Mouse (Mus musculus): Measurements from ENCODE around the gene Met.

Gene Met

GRCm38 (mm10) chr6:17490786-17491185, 27.2 kb downstream of the Met start:
- in situ Hi-C loops (cut with MboI; ENCODE audit: unreplicated experiment in 2 of 2): no loop called here

DNA sequence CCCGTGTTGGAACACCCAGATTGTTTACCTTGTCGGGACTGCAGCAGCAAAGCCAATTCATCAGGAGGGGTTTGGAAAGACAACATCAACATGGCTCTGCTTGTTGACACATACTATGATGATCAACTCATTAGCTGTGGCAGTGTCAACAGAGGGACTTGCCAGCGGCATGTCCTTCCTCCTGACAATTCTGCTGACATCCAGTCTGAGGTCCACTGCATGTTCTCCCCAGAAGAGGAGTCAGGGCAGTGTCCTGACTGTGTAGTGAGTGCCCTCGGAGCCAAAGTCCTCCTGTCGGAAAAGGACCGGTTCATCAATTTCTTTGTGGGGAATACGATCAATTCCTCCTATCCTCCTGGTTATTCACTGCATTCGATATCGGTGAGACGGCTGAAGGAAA, 27.9 kb downstream of the Met start:
- in situ Hi-C loops (cut with MboI; ENCODE audit: unreplicated experiment in 2 of 2): no loop called here

DNA sequence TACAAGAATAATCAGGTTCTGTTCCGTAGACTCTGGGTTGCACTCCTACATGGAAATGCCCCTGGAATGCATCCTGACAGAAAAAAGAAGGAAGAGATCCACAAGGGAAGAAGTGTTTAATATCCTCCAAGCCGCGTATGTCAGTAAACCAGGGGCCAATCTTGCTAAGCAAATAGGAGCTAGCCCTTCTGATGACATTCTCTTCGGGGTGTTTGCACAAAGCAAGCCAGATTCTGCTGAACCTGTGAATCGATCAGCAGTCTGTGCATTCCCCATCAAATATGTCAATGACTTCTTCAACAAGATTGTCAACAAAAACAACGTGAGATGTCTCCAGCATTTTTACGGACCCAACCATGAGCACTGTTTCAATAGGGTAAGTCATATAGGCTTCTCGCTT, 28.5 kb downstream of the Met start:
- in situ Hi-C loops (cut with MboI; ENCODE audit: unreplicated experiment in 2 of 2): no loop called here

DNA sequence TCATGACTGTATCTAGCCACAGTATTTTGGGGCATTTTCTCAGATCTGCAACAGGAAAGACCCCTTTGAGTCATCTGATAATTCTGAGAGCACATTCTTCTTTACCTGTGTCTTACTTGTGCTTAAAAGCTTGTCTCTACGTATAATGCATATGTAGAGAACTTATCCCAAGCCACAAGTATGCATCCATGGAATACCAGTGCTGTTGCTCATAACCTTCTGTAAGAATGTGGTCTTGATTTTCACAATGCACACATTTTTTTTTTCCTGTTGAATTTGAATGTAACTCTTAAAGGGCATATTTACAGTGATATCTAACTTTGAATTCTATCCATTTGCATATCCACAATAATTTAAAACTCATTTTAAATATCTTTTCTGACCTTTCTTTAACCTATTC, 31.8 kb downstream of the Met start:
- in situ Hi-C loops (cut with MboI; ENCODE audit: unreplicated experiment in 2 of 2): no loop called here

DNA sequence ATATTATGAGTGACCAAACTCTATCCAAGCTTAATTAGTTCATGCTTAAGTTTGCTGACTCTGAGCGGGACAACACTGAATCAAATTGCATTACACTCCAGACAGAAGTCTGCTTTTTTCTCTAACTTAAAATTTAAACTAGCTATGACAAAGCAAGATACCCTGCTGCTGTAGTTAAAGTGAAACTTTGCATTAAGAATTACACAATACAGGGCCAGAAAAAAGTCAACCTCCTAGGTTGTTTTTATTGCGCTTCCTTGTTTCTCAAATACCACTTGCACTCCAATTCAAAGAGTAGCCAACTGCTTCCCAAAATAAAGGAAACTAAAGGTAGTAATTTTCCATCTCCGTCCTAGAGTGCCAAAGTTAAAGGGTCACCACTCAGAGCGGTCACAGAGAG, 33.8 kb downstream of the Met start:
- in situ Hi-C loops (cut with MboI; ENCODE audit: unreplicated experiment in 2 of 2): no loop called here

GRCm38 (mm10) chr6:17498801-17499200, 35.2 kb downstream of the Met start:
- in situ Hi-C loops (cut with MboI; ENCODE audit: unreplicated experiment in 2 of 2): no loop called here

GRCm38 (mm10) chr6:17501440-17501839, 37.8 kb downstream of the Met start:
- in situ Hi-C loops (cut with MboI; ENCODE audit: unreplicated experiment in 2 of 2): no loop called here

- in situ Hi-C loops (cut with MboI; ENCODE audit: unreplicated experiment in 2 of 2): no loop called here
Measured at GRCm38 (mm10) chr6:17502311-17502710, 38.7 kb downstream of the Met start.

DNA sequence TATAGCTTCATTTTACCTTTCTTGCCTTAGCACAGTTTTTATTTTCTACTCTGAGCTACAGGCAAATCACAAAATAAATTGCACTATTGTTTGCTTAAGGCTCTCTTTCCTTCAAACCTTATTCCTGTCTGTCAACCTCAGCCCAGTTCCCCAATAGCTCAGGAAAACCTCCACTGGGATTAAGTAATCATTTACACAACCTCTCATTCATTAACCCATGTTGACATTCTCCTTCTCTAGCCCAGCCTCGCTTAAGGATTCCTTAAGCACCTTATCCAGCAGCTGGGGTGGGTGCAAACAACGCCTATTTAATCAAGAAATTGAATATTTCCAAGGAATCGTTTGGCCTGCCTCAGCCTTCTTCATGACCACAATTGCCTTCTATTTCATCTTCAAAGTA, 40.1 kb downstream of the Met start:
- in situ Hi-C loops (cut with MboI; ENCODE audit: unreplicated experiment in 2 of 2): no loop called here

DNA sequence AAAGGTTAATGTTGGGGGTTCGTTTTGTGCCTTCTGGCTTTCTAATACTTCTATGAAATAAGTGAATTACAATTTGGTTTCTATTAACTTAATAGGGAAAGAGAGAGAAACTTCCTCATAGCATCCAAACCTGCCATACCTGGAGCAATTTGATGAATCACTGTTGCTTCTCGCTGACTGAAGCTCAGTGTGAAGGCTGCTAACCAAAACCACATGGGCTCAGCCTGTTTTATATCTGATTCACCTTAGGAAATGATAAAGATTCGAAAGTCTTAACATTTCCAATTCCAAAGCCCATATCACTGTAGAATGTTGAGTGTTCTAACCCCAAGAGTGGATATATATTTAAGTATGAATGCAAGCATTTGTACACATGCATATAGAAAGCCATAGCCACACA, 41.9 kb downstream of the Met start:
- in situ Hi-C loops (cut with MboI; ENCODE audit: unreplicated experiment in 2 of 2): no loop called here

DNA sequence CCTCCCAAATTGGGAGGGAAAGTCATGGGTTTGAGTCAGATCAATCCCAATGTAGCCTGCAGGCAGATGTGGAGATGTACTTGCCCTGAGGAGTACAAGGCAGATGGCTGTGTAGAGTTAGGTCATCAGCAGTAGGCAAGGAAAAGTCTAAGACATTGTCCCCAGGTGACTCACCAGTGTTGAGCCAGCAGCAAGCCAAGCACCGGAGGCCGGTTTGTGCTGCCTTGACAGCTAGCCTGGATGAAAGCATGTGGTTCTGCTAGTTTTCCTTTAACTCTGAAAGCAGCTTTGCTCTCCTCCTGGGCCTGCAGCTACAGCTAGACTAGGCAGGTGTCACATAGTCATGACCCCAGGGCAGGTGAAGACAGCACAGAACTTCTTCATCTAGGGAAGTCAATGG, 43.2 kb downstream of the Met start:
- in situ Hi-C loops (cut with MboI; ENCODE audit: unreplicated experiment in 2 of 2): no loop called here

DNA sequence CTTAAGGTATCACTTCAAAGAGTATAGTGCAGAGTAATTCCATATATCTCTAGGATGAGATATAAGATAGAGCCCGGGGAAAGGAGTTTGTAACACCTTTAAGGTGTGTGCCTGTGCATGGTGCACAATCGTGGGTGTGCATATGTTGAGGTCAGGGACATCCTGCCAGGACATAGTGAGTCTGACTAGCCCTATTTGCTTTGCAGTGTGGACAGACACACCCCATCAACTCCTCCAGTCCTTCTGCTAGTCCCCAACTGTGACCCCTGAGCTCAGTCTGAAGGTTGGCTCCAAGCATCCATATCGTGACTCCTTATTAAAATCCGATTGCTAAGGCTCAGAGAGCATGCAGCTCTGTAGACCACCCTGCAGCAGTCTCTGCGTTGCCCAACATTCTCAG, 44.6 kb downstream of the Met start:
- in situ Hi-C loops (cut with MboI; ENCODE audit: unreplicated experiment in 2 of 2): no loop called here

GRCm38 (mm10) chr6:17508604-17509372, 45.2 kb downstream of the Met start:
- in situ Hi-C loops (cut with MboI; ENCODE audit: unreplicated experiment in 2 of 2): no loop called here

GRCm38 (mm10) chr6:17513381-17513780, 49.8 kb downstream of the Met start:
- in situ Hi-C loops (cut with MboI; ENCODE audit: unreplicated experiment in 2 of 2): no loop called here

DNA sequence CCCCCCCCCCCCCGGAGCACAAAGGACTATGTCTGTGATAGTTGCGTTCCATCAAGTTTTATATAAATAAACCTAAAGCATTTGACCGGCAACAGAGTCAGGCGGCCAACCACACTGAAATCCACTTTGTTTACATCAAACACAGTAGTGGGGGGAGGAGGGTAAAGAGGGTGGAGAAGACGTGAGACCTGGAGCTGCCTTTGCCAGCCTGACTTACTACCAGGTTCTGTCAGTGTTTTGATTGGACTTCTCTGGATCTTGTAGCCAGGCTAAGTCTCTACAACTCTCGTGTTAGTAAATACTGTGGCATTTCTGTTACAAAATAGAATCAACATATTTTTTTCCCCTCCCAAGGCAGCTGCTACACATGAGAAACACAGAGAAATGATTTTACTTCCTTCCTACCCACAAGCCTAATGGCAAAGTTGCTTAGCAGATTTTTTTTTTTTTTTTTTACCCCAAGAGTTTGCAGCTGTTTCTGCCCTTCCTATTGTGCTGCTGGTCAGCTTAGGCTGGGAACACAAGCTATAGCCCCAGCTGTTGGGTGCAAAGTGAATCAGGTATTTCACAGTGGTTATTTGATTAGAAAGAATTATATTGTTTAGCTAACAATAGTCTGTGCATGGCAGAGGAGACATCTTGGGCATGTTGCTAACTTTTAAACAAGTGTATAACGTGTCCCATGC, 52.3 kb downstream of the Met start:
- in situ Hi-C loops (cut with MboI; ENCODE audit: unreplicated experiment in 2 of 2): no loop called here

DNA sequence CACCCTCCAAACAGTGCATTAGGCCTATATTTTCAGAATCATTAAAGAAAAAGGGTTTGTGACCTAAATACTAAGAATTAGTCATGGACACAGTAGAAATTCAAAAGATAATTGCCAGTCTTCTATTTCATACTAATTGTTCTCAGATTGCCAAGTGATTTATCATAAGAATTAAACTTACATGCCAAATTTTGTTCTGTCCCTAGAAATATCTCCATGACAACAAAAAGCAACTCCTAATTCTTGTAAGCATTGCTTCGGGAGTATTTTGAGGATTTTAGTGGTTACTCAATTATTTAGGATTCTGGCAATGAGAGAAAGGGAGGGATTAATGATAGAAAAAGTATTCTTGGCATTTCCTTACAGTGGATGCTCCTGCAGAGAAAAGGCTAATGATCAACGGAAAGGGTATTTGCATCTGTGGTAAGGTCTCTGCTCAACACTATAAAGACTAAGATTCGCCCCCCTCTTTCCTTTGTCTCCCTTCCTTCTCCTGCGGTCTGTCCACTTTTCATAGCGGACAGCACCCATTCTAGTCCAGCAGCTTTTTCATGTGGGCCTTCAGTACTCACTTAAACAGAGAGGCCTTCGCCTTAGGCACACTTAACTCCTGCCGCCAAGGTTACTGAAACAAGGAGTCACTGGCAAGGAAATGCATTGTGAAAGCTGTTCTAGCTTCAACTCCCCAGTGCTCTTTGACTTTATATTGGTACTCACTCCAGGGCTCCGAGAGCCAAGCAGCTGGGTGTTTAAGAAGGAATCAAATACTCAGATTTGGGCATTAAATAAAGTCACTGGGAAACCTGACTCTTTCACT, 58.5 kb downstream of the Met start:
- in situ Hi-C loops (cut with MboI; ENCODE audit: unreplicated experiment in 2 of 2): no loop called here

GRCm38 (mm10) chr6:17522917-17523316, 59.3 kb downstream of the Met start:
- in situ Hi-C loops (cut with MboI; ENCODE audit: unreplicated experiment in 2 of 2): no loop called here

DNA sequence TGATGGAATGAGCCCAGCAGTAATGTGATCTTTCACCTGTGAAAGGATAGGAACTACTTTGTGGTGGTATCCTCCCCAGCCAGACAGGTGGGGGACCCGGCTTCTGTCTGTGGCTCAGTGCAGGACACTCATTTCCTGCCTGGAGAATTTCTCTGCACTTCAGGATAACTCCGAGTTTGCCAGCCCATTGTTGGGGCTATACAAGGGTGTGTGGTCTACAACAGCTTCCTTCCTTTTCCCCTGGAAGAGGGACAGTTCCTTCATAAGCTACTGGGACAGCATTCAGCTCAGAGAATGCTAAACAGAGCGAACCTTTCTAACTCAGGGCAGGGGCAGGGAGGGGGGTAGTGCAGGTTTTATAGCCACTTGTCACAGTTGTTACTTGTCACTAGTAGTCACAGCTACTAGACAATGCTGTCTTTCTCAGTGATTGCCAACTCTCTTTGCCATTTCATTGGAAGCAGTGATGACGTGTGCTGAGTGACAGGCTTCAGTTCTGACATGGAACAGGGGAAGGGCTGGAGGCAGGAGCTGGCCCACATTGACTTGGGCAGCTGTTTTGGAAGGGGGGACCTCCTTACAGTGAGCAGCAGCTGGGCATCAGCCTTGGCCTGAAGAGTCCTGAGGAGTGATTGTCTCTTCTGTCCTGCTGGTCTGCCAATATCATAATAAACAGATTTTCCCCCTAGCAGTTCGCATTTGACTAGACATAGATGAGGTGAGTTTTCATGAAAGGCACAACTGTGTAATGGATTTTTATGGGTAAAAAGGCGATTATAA, 66.1 kb downstream of the Met start:
- in situ Hi-C loops (cut with MboI; ENCODE audit: unreplicated experiment in 2 of 2): no loop called here

- in situ Hi-C loops (cut with MboI; ENCODE audit: unreplicated experiment in 2 of 2): no loop called here
Measured at GRCm38 (mm10) chr6:17541615-17542014, 78.0 kb downstream of the Met start.

DNA sequence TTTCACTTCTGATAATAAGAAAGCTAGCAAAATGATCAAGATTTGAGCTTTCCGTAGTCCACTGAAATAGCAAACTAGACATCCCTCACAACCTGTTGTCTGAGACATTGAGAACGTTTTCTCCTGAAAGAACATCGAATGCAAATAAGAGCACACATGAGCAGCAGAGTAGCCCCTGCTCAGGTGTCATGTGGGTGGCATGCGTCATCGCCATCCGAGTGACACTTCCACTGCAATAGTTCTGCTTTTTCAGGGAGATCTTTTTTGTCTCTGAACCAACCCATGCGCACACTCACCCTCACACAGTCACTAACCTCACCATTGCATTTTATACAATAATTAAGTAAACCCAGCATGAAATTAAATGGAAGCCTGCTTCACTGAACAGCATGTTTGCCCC, 78.8 kb downstream of the Met start:
- in situ Hi-C loops (cut with MboI; ENCODE audit: unreplicated experiment in 2 of 2): no loop called here

DNA sequence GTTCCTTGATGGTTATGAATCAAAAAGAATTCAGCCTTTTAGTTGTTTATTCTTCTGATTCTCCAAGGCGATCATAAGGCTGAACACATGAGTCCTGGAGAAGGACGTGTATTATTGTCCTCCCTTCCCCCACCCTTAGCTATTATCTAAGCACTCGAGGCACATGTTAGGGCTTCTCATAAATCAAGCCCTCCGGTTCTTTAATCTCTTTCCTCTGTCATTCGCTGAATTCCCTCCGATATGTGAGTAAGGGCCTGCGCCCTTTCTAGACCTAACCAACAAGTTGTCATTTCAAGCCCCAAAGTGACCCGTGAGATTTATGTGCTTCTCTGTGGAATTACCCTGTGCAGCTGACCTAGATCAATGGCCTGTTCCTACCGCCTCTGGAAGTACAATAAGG, 81.9 kb downstream of the Met start:
- in situ Hi-C loops (cut with MboI; ENCODE audit: unreplicated experiment in 2 of 2): no loop called here
